Mouse (Mus musculus) stomach, embryonic 14.5 days (tissue): ENCODE results near the gene Srp68. TPM values are rescaled to one million over a fixed set of nuclear protein-coding genes. Genes with fewer than 3 reads are reported as not detected.

ENCODE experiments used
- ATAC-seq: fragments of 200-750 bp; cut with Nextera tagmentation; 2 replicates; pipeline ENCODE4 v1.8.0; 2017; ENCODE audit warnings: low read depth, moderate TSS enrichment; ENCODE audit not compliant: insufficient number of reproducible peaks, insufficient read depth, low FRiP score
- H3K27ac ChIP-seq: fragments of 300-500 bp; sonication (generic); 2 replicates; pipeline ENCODE4 v1.5.1; 2014; ENCODE audit warnings: mild to moderate bottlenecking, low read length, moderate library complexity, mixed read lengths
- H3K27me3 ChIP-seq: fragments of 300-500 bp; sonication (generic); 2 replicates; pipeline ENCODE4 v1.6.1; 2014; ENCODE audit warnings: low read length, control low read depth, mixed read lengths; ENCODE audit not compliant: control insufficient read depth, insufficient read depth
- H3K36me3 ChIP-seq: fragments of 300-500 bp; sonication (generic); 2 replicates; pipeline ENCODE4 v1.6.1; 2014; ENCODE audit warnings: mild to moderate bottlenecking, control low read depth, low read length, moderate library complexity, mixed read lengths; ENCODE audit not compliant: control insufficient read depth, insufficient read depth
- H3K4me1 ChIP-seq: fragments of 300-500 bp; sonication (generic); 2 replicates; pipeline ENCODE4 v1.6.1; 2014; ENCODE audit warnings: low read length, control low read depth, mixed read lengths; ENCODE audit not compliant: control insufficient read depth, insufficient read depth
- H3K4me2 ChIP-seq: fragments of 300-500 bp; sonication (generic); replicated peaks from 2 replicates; pipeline ENCODE4 v1.6.1; 2014; ENCODE audit warnings: low read depth, low read length, control low read depth
- H3K4me3 ChIP-seq: fragments of 300-500 bp; sonication (generic); 2 replicates; pipeline ENCODE4 v1.5.1; 2014; ENCODE audit warnings: low read depth, low read length, control low read depth
- H3K9ac ChIP-seq: fragments of 300-500 bp; sonication (generic); replicated peaks from 2 replicates; pipeline ENCODE4 v1.6.1; 2014; ENCODE audit warnings: low read depth, mild to moderate bottlenecking, control low read depth, low read length, moderate library complexity, mixed read lengths
- H3K9me3 ChIP-seq: fragments of 300-500 bp; sonication (generic); 2 replicates; pipeline ENCODE4 v1.6.1; 2016; ENCODE audit warnings: low read depth, low read length, control low read depth; ENCODE audit not compliant: control insufficient read depth
- WGBS: fragments of 180-500 bp; shearing (Covaris S2); extraction: QIAGEN DNeasy Blood & Tissue Kit; methylation state at CpG from one replicate; pipeline ENCODE4 v1.1.7; 2014; 5-methylcytosine and 5-hydroxymethylcytosine counted together
- polyA plus RNA-seq: library from polyadenylated mRNA; unstranded; fragments of >200 nt; fragmentation: Nextera tagmentation; extraction: Ambion mirVana; gene quantifications from 2 replicates; pipeline ENCODE4 v1.2.1, GENCODE M21; 2014

Gene Srp68
- polyA plus RNA-seq: 71.8 and 74.2 TPM in 2 replicates

GRCm38 (mm10) chr11:116274045-116274666 lies at the start of gene Srp68:
Gene Srp68, minus strand, starts transcription at chr11:116274217.
- ATAC-seq: peak; percentile 98
- H3K27ac ChIP-seq: peak within 1 kb of the TSS; percentile 85

DNA sequence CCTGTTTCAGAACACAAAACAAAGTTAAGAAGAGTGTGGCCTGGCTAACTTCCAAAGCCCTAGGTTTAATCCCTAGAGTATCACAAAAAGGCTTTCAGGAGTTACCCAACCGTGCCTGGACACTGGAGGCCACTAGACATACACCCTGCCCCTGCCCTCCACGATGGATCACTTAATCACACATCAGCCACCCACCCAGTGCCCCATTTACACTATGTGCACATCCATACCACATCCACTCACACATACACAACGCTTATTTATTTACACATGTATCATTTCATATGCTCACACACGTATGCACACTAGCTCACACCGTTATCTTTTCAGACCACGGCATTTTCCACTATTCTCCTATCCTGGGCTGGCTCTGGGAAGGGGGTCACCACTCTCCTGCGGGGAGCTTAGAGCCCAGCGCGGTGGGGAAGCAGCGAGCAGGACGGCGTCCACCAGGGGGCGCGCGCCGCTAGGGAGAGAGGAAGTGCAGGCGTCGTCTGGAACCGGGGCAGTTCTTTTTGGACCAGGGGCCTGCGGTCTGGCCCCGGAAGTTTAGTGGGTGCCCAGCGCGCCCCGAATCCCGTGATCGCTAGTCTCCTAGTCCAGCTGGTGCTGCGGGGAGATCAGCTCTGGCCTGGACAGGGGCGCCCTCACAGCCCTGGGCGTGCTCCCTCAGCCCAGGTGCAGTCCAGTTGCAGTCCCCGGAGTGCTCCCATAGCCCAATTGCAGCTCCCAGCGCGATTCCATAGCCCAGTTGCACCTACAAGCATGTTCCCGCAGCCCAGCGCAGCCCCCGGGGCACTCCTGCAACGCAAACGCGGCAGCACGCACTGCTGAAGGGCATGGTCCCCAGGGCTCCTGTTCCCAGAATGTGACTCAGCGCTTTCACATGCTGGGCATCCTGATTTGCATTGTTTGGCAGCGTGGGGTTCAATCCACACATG lies 45.0 kb upstream of the Srp68 start:
- WGBS: 2% methylated on average over 41 of the region's 41 CpGs
- peak overlapping the region; percentile 36 for H3K4me3 ChIP-seq
- no peaks in the 10 kb centered on the region for H3K9me3 ChIP-seq
- ATAC-seq: peak; percentile 73
- H3K36me3 ChIP-seq: no peaks in the 10 kb centered on the region
- peak overlapping the region; percentile 96 for H3K4me2 ChIP-seq
- H3K27me3 ChIP-seq: no peaks in the 10 kb centered on the region
- no peak overlapping the region for H3K27ac ChIP-seq
- 0 out of 2 replicates have a peak, but pooled peaks cover 6% of the 10 kb centered on the region for H3K4me1 ChIP-seq
- peak overlapping the region; percentile 62 for H3K9ac ChIP-seq

More at GRCm38 (mm10) chr11:116274045-116274666, at the start of gene Srp68:
- Histone ChIP-seq H3K4me3 (peak within 1 kb of the TSS; percentile 96), H3K27me3 (no peaks in the 10 kb centered on the region), H3K9ac (peak within 1 kb of the TSS; percentile 96), H3K36me3 (peaks cover 17% of the 10 kb centered on the region), H3K4me1 (peaks cover 13% of the 10 kb centered on the region), H3K4me2 (peak within 1 kb of the TSS; percentile 58), H3K9me3 (no peaks in the 10 kb centered on the region)
- 3% methylated on average over 32 of the region's 32 CpGs for WGBS

- no peaks in the 10 kb centered on the region for H3K27me3 ChIP-seq
- H3K4me2 ChIP-seq: no peak overlapping the region
- H3K9me3 ChIP-seq: no peaks in the 10 kb centered on the region
- no peaks in the 10 kb centered on the region for H3K36me3 ChIP-seq
- 22% methylated on average over 8 of the region's 8 CpGs for WGBS
- H3K27ac ChIP-seq: peak overlapping the region; percentile 40; the same call in 1 of the 2 replicates
- ATAC-seq: no peak
- peaks cover 10% of the 10 kb centered on the region; the same call in 1 of the 2 replicates for H3K4me1 ChIP-seq
- no peak overlapping the region for H3K9ac ChIP-seq
- H3K4me3 ChIP-seq: no peak overlapping the region
Observed at GRCm38 (mm10) chr11:116312359-116312758, 38.3 kb upstream of the Srp68 start.

- no peak overlapping the region for H3K4me3 ChIP-seq
- H3K4me2 ChIP-seq: no peak overlapping the region
- no peaks in the 10 kb centered on the region for H3K36me3 ChIP-seq
- no peaks in the 10 kb centered on the region for H3K9me3 ChIP-seq
- H3K9ac ChIP-seq: no peak overlapping the region
- H3K27me3 ChIP-seq: no peaks in the 10 kb centered on the region
- WGBS: 30% methylated on average over 8 of the region's 8 CpGs
- peak overlapping the region; percentile 39; the same call in 1 of the 2 replicates for H3K27ac ChIP-seq
- peaks cover 10% of the 10 kb centered on the region; the same call in 1 of the 2 replicates for H3K4me1 ChIP-seq
- no peak for ATAC-seq
Observed at GRCm38 (mm10) chr11:116311169-116311568, 37.2 kb upstream of the Srp68 start.

GRCm38 (mm10) chr11:116309601-116310000 lies 35.6 kb upstream of the Srp68 start:
- H3K27me3 ChIP-seq: no peaks in the 10 kb centered on the region
- peaks cover under 1% of the 10 kb centered on the region for H3K36me3 ChIP-seq
- no peak overlapping the region for H3K4me2 ChIP-seq
- no peak overlapping the region for H3K27ac ChIP-seq
- ATAC-seq: no peak
- WGBS: 69% methylated on average over 3 of the region's 3 CpGs
- H3K9ac ChIP-seq: no peak overlapping the region
- H3K4me3 ChIP-seq: no peak overlapping the region
- no peaks in the 10 kb centered on the region for H3K9me3 ChIP-seq
- H3K4me1 ChIP-seq: peaks cover 15% of the 10 kb centered on the region; the same call in 1 of the 2 replicates

GRCm38 (mm10) chr11:116307762-116308531 lies 33.9 kb upstream of the Srp68 start:
- H3K27me3 ChIP-seq: no peaks in the 10 kb centered on the region
- no peaks in the 10 kb centered on the region for H3K9me3 ChIP-seq
- peaks cover 15% of the 10 kb centered on the region; the same call in 1 of the 2 replicates for H3K4me1 ChIP-seq
- peaks cover 16% of the 10 kb centered on the region for H3K36me3 ChIP-seq
- WGBS: 87% methylated on average over 12 of the region's 12 CpGs
- no peak overlapping the region for H3K4me2 ChIP-seq
- no peak for ATAC-seq
- H3K9ac ChIP-seq: no peak overlapping the region
- no peak overlapping the region for H3K27ac ChIP-seq
- H3K4me3 ChIP-seq: no peak overlapping the region

GRCm38 (mm10) chr11:116307019-116307725 lies 33.2 kb upstream of the Srp68 start, which contains the start of gene Exoc7:
Gene Exoc7, minus strand, starts transcription at chr11:116307233.
- ATAC-seq: no peak
- Histone ChIP-seq H3K36me3 (peaks cover 21% of the 10 kb centered on the region), H3K27me3 (no peaks in the 10 kb centered on the region), H3K9ac (peak within 1 kb of the TSS; percentile 60), H3K9me3 (no peaks in the 10 kb centered on the region), H3K4me2 (peak within 1 kb of the TSS; percentile 82), H3K4me3 (peak within 1 kb of the TSS; percentile 71), H3K4me1 (peaks cover 10% of the 10 kb centered on the region; the same call in 1 of the 2 replicates), H3K27ac (no peak within 1 kb of the TSS)
- 81% methylated on average over 10 of the region's 10 CpGs for WGBS
